Mouse (Mus musculus) left cerebral cortex, postnatal 4 days (tissue): ENCODE data around the gene Zbtb48. TPM values are rescaled to one million over a fixed set of nuclear protein-coding genes. Genes with fewer than 3 reads are reported as not detected.
A peak's percentile ranks its signal among the peaks of the same experiment; 100 is the strongest.
"Not testable (repeated sequence)": the region's sequence is repeated elsewhere in the genome, so short reads cannot be mapped to it uniquely, and the experiment has no call there.

ENCODE experiments used
- DNase-seq: peaks from one replicate; pipeline ENCODE4 v3.0.0-alpha.2; 2022
- intact Hi-C: fragments of 180-260 bp; cut with DNase I; formaldehyde crosslinking; loops from one replicate; pipeline ENCODE4 v1.15.1; 2025
- total RNA-seq, 2 experiments: library from RNA; stranded (reverse); gene quantifications; 2 replicates each; pipeline ENCODE4 v1.2.3; 2021

The Zbtb48 gene
- 10 to 100 TPM; 17.4 to 17.6 TPM for total RNA-seq

DNA sequence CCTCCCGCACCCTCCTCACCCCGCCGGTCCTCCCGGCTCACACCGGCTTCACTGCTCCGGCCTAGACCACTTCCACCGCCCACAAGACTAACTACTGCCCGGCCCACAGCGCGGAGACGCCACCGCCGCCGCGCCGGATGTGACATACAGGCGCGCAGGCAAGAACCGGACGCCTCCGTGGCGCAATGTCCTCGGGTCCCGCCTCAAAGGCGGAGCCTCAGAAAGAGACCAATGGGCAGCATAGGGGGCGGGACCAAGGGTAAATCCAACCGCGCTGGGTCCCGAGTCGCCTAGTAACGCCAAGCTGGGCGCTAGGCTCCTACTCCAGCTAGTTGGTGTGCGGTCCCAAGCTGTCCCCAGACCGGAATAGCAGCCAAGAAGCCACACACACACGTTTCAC lies at the start of gene Zbtb48:
Gene Zbtb48 (minus strand): TSS at position 148 of the 400 bp plus-strand sequence.
- intact Hi-C loops, result loop anchor here (5.0 kb wide), 1 partner anchor 45 kb away; no protein-coding TSS in a partner anchor
- DNase-seq, result peak; percentile 96

DNA sequence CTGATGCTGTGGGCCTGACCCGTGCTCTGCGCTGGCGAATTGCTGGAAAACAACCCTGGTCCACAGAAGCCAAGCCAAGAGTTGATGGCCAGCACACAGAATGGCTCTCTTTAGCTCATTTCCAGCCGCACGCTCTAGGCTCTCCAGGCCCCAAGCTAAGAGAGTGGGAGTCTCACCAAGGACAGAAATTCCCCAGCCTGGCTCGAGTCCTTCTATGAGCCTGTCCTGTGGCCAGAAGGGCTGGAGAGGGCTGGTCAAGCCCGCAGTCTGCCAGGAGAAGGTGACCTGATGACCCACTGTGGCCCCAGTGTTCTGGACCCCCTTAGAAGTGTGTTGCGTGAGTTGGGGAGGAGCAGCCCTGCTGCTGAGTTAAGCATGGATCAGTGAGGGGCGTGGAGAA lies 49.7 kb upstream of the Zbtb48 start:
- intact Hi-C loops, result no loop called here
- no peak for DNase-seq

DNA sequence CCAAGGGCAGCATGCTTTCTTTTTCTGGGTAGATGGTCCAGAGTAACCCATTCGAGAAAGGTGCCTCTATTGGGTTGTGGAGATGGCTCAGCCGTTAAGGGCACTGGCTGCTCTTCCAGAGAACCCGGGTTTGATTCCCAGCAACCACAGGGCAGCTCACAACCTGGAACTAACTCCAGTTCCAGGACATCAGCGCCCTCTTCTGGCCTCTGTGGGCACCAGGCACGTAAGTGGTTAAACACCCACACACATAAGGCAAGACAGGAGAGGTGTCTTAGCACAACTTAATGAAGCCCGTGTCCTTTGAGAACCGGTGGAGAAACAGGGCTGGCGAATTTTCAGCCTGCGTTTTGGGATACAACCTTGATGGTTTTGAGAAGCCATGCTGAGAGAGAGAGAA lies 47.1 kb upstream of the Zbtb48 start:
- intact Hi-C loops, result no loop called here
- no peak for DNase-seq

DNA sequence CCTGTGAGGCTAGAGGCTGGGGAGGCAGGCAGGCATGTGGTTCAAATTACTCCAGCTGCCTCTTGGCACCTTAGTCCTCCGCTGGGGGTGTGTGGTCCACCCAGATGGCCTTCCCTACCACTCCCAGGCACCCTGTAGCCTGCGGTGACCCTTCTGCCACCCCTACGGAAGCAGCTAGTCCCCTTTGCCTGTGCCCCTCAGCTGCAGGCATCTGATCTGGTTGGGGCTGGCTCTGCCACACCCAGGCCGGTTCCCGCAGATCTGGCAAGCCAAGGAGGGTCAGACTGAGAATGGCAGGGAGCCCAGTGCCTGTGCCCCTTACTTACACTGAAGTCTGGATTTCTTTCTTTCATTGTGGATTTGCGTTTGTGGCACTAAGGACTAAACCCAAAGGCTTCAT lies 46.2 kb upstream of the Zbtb48 start:
- intact Hi-C loops, result no loop called here
- no peak for DNase-seq

DNA sequence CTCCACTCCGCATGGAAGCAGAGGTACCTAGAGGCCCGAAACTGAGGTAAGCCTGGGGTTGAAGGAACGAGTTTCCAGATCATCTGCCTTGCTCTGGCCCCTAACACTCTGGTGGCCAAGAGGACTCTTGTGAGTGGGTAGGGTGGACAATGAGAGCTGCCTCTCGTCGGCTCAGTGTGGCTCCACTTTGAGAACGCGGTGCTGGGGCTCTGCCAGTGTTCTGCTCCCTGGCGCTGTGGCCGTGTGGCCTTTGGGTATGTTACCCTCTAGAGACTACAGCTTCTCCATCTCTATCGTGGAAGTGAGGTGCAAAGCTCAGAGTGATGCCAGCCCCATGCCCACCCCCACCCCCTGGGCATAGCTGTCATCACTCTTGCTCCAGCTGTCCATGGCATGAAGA lies 45.2 kb upstream of the Zbtb48 start:
- intact Hi-C loops, result no loop called here
- DNase-seq, result no peak

DNA sequence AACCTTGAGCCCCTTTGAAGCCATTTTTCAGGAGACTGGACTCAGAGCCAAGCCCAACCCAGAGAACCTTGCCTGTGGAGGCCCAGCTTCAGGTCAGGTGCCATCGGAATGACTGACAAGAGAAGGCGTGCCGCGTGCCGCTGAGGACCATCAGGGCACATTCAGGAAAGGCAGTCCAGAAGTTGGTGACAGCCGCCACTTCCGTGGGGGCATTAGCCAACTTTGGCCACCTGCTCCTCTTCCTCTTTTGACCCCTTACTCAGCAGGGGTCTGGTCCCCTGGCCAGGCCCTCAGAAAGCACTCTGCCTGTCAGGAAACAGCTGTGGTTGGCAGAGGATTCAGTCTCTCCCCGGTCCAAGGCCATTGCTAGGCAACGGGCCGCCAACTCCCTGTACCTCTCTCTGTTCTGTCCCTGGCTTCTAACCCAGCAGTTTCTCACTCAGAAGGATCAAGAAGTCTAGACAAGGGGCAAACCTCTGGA lies 44.7 kb upstream of the Zbtb48 start, which contains the start of gene Plekhg5:
Gene Plekhg5 (plus strand): TSS at position 378 of the 481 bp plus-strand sequence.
- intact Hi-C loops, result no loop called here
- DNase-seq, result peak; percentile 77

DNA sequence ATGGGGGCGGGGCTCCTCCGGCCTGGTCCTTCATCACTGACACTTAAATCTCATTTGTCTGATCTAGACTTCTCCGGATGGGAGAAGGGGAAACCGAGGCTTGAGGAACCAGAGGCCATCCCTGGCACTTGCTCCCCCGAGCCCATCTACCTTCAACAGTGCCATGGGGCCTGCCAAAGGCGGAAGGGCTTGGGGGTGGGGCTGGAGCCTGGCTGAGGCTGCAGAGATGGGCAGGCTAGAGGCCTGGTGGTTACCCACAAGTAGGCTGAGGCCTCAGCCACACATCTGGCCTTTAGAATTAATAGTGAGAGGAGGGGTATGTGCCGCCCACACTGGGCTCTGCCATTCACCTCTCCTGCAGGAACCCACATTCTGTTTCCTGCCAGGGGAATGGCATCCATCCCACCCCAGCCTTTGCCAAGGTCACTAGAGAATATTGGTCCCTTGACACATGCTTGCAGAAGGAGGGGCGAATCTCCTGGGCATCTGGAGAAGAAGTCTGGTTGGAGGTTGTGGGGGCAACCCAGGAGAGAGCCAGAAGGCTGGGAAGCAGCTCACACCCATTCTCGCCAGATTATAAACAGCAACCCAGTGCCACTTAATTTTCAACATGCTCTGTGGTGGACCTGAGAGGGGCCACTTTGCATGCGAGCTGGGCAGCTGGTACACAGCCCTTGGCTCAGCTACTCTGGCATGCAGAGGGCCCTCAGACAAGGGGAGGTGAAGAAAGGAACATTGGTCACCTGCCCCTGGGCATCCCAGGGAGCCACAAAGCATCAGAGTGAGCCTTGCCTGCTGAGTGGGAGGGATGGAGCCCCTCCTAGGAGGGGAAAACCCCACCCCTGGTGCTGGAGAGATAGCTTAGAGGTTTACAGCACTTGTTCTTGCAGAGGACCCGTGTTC lies 43.3 kb upstream of the Zbtb48 start:
- DNase-seq, result no peak
- intact Hi-C loops, result no loop called here

DNA sequence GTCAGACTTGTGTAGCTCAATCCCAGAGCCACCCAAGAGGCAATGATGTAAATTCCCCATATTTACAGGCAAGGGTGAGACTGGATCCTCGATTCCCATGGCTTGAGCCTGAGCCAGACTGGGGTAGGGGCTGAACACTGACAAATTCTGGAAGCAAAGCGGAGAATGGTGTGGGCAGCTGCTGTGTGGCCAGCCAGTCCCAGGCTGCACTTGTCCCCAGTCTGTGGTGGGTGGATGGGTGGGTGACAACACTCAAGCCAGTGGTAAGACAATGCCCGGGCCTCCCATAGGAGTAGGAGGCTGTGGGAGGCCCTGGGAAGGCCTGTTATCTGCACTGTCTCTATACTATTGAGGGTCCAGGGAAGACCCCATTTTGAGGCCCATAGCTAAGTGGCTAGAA lies 41.8 kb upstream of the Zbtb48 start:
- intact Hi-C loops, result no loop called here
- no peak for DNase-seq

DNA sequence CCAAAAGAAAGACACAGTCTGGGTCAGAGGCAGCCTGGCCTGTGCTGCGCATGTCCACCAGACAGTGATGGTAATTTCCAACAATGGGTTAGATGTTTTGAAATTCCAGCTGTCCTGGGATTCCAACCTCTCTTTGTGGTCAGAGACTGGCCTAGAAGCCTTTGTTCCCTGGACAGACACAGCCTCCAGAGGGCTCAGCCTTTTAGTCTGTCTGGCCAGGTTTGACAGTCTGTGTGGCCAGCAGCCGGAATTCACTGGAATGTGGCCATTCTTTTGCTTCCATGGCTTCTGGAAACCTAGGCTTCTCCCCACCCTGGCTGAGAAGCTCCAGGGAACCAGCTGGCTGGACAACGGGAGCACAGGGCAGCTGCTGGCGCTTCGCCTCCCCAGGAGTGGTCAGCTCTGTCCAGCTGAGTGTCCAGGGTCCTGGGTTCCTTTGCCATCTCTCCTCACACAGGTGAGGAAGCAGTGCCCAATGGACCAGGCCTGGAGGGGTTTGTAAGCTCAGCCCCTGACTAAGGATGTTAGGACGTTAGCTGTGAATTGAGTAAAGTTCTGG lies 40.8 kb upstream of the Zbtb48 start:
- intact Hi-C loops, result no loop called here
- DNase-seq, result no peak

DNA sequence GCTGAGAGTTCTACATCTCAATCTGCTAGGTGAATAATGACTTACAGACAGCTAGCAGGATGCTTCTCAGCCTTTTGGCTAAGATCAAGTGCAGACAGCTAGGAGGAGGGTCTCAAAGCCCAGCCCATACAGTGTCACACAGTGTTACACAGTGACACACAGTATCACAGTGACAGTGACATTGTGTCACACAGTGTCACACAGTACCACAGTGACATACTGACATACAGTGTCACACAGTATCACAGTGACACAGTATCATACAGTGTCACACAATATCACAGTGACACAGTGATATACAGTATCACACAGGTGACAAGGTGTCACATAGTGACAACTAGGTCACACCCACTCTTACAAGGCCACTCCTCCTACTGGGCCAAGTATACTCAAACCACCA lies 39.8 kb upstream of the Zbtb48 start:
- no peak for DNase-seq

DNA sequence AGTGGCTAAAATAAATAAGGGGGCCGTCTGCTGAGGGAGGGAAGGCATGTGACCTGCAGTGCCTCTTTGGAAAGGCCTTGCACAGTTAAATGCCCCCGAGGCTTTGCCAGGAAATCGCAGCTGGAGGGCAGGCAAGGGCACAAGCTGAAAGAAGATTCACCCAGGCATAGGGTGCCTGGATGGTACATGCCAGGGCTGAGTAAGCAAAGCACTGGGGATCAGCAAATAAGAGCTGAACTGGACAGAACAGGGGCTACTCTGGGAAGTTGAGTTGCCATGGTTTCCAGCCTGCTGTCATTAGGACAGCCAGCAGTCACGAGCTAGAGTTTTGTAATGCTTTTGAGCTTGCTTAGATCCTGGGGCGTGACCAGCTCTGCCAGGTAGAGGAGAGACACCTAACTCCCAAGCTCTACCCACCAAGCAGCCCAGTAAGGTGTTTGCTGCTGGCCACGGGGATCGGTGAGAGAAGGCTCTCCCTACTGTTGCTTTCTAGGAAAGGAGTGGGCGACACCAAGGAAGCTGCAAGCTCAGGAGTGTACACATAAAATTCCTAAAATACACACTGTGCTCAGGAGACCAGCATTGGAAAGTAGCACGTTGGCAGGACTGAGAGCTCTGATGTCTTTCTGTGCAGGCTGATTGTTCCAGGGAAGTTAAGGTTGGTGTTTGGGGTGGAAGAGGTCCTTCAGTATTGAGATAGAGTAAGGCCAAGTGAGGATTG lies 35.1 kb upstream of the Zbtb48 start:
- intact Hi-C loops, result no loop called here
- no peak for DNase-seq

More for the DNA sequence above, 39.8 kb upstream of the Zbtb48 start:
- intact Hi-C loops, result no loop called here

DNA sequence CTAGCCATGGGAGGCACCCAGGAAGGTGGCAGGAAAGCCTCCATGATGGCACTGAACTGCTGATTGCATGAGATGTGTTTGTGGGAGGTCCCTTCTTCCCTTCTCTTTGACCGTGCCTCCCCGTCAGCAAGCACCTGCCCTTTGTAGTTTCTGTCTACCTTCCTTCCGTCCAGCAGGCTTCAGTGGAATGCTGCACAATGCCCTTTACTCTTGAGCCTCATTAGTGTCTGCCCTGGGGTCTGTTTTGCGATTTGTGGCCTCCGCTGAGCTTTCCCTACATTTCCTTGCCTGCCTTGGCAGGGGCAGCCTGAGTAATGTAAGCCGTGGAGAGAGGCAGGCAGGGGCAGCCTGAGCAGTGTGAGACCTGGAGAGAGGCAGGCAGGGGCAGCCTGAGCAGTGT lies 17.1 kb upstream of the Zbtb48 start:
- intact Hi-C loops, result no loop called here
- DNase-seq, result no peak

DNA sequence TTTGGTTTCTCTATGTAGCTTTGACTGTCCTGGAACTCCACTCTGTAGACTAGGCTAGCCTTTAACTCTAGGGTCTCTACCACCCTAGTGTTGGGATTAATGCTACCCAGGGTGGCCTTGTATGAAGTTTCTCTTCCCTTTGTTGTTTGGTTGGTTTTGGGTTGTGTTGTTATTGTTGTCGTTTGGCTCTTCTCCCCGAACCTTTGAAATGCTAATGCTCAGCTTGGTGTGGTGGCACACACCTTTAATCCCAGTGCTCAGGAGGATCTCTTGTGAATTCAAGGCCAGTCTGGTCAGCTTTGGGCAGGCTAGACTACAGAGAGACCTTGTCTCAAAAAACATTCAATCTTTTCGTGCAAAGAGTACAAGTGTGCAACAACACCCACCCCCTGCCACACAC lies 15.7 kb upstream of the Zbtb48 start:
- DNase-seq, result no peak
- intact Hi-C loops, result no loop called here

DNA sequence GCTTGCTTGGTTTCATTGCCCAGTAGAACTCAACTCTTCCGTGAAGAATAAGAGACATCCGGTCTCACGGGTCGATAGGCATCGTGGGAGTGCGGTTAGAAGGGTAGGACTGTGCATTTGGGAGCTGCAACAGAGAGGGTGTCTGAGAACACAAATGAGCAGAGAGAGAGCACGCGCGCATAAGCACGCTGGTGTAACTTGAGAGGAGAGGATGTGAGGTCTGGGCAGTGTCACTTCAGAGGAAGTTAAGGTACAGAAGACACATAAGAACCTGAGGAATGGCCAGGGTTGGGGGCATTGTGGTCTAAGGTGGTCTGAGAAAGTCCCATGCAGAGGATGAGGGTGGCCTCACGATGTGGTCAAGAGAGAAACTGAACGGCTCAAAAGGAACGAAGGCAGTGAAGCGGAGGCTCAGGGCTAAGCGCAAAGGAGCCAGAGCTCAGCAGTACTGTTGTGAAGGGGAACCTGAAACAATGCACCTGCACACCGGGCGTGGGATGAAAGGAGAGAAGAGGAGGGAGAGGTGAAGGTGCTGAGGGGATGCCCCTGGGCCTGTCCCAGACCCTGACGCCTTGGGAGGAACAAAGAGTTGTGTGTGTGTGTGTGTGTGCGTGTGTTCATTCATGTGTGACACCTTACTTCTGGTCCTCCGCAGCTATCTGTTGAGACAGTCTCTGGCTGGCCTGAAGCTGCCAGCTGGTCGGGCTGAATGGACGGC lies 14.6 kb upstream of the Zbtb48 start:
- intact Hi-C loops, result no loop called here
- no peak for DNase-seq

DNA sequence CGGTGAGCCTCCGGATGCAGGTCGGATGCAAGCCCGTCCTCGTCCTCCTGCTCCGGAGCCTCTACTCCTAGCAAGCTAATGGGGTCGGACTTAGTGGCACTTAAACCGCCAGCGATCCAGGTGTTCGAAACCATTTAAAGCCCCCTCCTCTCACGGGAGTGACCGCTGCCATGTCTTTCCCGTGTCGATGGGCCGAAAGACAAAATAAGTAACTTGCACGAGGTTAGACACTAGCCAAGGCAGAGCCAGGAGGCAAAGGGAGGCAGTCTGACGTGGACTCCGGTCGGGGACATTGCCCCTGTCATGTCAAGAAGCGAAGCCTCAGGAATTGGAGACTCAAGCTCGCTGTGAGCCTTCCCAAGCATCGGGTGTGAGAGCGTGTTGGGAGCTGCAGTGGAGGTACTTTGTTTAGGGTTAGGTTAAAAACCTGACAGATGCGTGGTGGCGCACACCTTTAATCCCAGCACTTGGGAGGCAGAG lies 12.4 kb upstream of the Zbtb48 start:
- intact Hi-C loops, result loop anchor here (2.0 kb wide), 1 partner anchor 59 kb away; no protein-coding TSS in a partner anchor
- no peak for DNase-seq

DNA sequence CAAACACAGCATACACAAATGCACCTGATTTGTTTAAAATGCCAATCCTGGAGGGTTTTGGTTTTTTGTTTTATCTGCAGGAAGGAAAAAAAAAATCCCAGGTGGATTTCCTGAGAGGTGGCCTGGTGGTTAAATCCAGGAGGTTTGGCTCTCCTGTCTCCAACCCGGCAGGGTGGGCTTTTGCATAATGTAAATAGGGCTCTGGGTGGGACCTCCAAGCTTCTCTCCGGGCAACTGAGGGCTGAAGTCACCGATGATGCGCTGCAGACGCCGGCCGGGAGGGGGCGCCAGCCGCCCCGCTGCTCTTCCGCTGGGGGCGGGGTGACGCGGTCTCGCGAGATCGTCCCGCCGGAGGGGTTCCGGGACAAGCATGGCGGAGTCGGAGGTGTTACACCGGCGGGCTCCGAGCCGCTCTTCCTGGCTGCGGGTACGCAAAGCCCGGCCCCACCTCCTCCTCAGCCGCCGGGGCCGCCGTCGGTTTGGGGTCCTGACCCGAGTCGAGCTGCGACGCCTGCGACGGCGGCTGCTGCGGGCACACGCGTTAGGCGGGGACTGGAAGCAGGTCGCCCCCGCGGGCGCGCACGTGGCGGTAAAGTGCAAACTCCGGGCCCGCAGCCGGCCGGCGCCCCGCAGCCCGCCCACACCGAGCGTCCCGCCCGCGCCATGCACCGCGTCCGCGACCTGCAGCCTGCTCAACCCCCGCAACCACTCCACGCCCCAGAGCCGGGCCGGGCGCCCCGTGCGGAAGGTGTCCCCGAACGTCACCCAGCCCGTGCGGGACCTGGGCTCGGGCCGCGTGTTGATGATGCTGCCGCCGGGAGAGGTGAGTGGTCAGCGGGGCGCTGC lies 11.7 kb upstream of the Zbtb48 start, which contains the start of gene Nol9:
Gene Nol9 (plus strand): TSS at position 337 of the 846 bp plus-strand sequence.
- peak; percentile 96 for DNase-seq
- intact Hi-C loops, result loop anchor here (2.0 kb wide), 1 partner anchor 58 kb away; no protein-coding TSS in a partner anchor

DNA sequence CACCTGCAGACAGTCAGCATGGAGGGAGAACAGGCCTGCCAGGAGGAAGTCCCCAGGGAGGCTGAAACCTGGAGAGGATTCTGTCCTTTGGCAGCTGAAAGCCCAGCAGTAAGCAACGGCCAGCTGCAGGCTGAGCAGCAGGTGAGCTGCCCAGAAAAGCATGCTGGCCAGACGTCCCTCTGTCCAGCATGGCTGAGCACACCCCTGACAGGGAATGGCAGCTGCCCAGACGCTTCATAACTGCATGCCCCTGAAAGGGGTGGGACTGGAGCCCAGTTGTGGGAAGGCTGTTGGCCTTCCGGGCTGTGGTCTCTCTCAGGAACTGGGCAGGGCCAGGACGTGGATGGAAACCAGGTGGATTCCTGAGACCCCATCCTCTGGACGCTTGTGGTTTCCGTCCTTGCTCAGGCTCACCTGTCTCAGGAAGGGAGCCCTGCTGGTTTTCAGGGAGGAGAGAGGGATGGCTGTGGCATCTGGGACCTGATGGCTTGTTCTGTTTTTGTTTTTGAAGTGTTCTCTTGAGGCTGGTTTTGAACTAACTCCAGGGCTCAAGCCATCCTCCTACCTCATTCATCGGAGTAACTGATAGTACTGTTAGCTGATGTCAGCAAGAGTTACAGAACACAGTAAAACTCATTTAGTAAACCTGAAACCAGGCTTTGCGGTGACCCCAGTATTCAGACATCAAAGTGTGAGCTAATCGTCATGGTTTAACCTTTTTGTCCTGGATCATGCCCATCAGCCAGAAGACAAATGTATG lies 10.9 kb upstream of the Zbtb48 start, which contains the start of gene Tas1r1:
Gene Tas1r1 (minus strand): TSS at position 344 of the 760 bp plus-strand sequence.
- intact Hi-C loops, result loop anchor here (2.0 kb wide), 1 partner anchor 58 kb away; no protein-coding TSS in a partner anchor
- peak; percentile 41 for DNase-seq

DNA sequence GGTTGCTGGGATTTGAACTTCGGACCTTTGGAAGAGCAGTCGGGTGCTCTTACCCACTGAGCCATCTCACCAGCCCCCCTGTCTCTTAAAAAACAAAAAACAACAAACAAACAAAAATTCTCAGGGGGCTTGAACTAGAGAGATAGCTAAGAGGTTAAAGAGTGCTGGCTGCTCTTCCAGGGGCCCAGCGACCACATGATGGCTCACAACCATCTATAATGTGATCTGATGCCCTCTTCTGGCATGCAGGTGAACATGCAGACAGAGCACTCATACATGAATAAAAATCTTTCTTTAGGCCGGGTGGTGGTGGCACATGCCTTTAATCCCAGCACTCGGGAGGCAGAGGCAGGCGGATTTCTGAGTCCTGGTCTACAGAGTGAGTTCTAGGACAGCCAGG lies 9.0 kb upstream of the Zbtb48 start:
- DNase-seq, intact Hi-C loops: not testable (repeated sequence)
